Mouse (Mus musculus) kidney, postnatal 4 days (tissue): Measurements from ENCODE around the gene Vezt.

Source experiments
- DNase-seq, 2 experiments: peaks; one replicate each; pipeline ENCODE4 v3.0.0; 2021; ENCODE audit warnings: mixed read lengths in 2 of 2

Vezt gene

DNA sequence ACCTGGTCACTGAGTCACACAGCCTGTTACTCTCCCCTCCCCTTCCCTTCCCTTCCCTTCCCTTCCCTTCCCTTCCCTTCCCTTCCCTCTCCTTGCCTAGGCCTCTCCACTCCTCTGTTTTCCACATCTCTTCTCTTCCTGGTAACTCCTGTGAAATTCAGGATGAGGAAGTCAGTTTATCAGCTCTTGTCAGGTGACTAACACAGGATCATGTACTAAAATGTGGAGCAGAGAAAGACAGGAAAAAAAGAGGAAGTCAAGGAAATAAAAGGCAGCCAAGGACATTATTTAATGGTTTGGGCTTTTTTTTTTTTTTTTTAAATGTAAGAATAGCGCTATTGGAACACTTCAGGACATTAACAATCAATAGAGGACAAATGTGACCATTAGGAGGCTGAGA, 126.6 kb downstream of the Vezt start:
- DNase-seq = no peak

DNA sequence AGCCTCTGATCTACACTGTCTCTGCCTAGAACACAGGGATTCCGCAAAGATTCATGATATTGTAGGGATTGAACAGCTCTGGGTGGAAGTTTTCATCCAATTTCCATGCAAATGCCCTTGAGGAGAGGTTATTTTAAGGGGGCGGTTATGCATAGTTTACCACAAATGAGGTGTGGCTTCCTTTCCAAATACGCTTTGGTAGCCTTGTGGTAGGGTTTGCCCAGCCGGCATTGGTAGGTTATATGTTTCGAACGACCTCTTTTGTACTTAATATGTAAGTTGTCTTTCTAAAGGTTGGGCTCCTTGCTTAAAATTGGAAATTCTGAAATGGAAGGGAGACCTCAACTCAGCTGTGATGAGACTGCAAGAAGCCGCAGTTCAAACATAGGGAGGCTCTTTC, 127.1 kb downstream of the Vezt start:
- DNase-seq = no peak

DNA sequence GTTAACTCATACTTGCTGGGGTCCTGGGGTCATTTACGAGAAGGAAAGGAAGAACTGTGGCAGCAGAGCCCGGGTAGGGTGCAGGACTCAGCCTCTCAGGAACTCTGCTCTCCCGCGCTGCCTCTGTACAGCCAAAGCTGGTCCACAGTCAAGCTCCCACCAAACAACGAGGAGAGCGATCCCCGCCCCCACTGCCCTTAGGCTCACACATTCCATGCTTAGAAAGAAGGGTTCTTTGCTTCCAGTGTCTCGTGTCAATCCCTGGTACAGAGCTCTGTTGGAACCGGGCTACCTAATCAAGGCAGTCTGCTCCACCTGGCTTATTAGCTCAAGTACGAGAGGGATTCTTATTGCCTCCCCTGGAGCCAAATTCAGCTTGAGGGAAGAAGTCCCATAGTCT, 128.2 kb downstream of the Vezt start:
- peak; percentile 19 to 27 for DNase-seq

DNA sequence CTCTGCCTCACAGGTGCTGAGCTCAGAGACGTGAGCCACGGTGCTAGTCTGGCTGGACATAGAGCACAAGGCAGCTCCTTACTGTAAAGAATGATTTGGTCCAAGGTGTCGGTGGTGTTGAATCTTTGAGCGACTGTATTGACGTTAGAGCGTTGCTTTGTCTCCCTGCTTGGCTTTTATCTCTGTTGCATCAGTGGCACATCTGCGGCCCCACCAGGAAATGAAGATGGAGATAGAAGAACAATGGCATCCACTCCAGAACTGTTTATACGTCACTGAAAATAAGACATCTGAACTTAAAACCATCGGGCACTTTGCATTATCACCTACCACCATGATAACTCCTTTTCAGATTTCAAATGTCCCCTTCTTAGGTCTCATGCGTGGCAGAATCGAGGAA, 135.7 kb downstream of the Vezt start:
- DNase-seq = no peak

DNA sequence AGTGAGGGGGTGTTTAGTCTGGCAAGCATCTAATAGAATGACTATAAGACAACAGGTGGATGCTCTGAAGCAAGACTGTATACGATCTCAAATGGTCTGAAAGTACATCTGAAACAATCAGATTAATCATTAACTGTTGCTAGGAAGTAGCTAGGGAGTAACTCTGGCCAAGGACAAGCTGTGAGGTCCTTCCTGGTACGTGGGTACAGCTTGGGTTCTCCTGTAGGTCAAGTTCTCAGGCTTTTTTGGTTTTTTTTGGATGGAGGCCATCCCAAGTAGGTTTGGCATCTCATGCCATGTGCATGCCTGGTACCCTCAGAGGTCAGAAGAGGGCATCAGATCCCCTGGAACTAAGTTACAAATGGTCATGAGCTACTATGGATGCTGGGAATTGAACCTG, 136.3 kb downstream of the Vezt start:
- DNase-seq = peak in 1 of 2 experiments; percentile 8

DNA sequence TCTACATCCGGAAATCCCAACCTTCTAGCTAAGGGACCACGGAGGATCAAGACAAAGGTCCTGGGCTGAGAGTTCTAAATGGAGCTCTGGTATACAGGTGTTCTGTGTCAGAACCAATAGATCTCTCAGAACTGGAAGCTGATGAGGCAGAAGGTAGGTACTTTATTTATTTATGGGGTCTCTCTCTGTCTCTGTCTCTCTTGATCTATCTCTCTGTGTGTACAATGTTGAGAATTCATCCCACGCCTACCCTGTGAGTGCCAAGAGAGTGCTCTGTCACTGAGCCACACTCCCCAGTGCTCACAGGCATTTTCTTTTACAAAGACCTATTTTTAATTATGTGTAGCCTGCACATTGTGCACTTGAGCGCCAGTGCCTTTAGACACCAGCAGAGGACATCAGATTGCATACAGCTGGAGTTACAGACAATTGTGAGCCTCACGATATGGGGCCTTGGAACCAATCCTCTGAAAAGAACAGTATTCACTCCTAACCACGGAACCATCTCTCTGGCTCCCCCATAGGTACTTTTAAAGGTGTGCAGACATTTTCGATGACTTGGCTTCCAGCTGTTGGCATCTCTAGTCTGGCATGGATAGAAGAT, 138.5 kb downstream of the Vezt start, which contains the start of gene Metap2:
TSS of gene Metap2 (minus strand) at position 51 of the 604 bp plus-strand sequence.
- no peak for DNase-seq

DNA sequence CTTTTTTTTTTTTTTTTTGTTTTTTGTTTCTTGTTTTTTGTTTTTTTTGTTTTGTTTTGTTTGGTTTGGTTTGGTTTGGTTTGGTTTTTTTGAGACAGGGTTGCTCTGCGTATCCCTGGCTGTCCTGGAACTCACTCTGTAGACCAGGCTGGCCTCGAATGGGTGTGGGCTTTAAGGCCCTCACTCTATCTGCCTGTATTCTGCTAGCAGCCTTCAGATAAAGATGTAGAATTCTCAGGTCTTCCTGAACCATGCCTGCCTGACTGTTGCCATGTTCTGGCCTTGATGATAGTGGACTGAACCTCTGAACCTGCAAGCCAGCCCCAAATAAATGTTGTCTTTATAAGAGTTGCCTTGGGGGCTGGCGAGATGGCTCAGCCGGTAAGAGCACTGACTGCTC, 143.1 kb downstream of the Vezt start:
- no peak for DNase-seq

DNA sequence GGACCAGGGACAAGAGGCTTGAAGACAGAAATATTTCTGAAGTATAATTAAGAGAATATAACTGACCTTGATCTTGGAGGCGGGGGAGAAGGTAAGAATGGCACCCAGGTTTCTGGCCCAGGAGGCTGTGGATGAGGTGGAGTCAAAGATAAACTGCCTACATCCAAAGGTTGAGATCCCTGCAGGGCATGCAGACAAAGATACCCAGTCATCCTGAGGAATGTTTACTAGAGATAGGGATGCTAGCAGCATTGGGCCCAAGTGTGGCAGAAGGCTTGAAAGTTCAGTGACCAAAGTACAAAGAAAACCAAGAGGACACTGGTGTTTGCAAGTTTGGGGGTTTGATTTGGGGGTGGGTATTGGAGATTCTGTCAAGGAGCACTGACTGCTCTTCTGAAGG, 144.6 kb downstream of the Vezt start:
- DNase-seq = no peak

DNA sequence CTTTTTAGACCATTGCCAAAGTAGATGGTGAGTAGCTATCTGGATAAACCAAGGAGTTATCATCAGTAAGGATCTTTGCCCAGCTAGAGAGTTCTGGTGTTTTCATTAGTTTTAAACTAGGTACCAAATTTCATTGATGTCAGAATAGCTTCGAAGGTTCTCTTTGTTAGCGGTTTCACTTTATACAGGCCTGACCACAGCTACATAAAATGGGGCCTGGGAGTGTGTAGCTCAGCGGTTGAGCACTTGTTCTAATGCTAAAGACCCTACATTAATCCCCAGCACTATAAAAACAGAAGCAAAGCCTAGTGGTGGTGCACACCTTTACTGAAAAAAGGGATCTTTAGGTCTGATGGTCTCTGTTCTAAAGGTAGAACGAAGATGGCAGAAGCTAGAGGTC, 145.1 kb downstream of the Vezt start:
- DNase-seq = no peak

DNA sequence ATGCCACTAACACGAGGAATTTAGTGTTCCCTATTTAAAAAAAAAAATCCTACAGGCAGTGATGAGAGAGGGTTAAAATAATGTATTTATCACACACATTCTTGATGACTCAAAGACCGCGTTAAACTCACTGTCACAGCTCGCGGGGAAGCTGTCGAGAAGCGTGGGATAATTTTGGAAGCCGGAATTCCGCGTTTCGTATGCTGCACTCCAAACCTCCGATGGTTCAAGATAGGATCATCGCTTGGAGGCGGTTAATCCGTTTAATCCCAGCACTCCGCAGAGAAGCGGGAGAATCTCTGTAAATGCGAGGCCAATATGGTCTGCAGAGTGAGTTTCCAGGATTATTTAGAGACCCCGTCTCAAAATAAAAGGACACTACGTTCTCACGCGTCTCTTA, 145.6 kb downstream of the Vezt start:
- DNase-seq = no peak

DNA sequence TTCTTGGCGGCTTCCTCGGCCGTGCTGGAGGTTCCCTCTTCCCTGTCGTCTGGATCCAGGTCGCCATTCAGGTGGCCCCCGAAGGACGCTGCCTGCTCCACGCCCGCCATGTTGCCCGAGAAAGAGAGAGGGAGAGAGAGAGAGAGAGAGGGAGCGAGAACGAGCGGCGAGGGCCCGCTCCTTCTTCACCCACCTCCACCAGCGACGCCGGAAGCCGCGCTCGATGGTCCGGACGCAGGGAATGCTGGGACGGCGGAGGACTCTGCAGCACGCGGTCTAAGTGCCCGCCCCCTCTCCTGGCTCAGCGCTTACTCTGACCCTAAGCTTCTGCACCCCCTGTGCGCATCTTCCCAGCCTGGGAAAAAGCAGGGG, 146.1 kb downstream of the Vezt start:
- DNase-seq = peak; percentile 93 to 95
